Mouse (Mus musculus) CD4-positive, CD25-positive, alpha-beta regulatory T cell, adult 2 months (primary cell): ENCODE measurements around the gene Rprd1b.

ENCODE experiments used
- DNase-seq: peaks from one replicate; pipeline ENCODE4 v3.0.0-alpha.2; 2012; ENCODE audit warnings: low read depth, low spot score

Gene Rprd1b

GRCm38 (mm10) chr2:158145528-158146065 is 117.3 kb downstream of the Rprd1b start:
- DNase-seq = no peak

GRCm38 (mm10) chr2:158146223-158146622 is 117.9 kb downstream of the Rprd1b start, which contains the start of gene Tgm2:
Gene Tgm2, minus strand, starts transcription at chr2:158146436.
- peak; percentile 91 for DNase-seq

GRCm38 (mm10) chr2:158146971-158147370 is 118.7 kb downstream of the Rprd1b start:
- DNase-seq = no peak

- DNase-seq = no peak
These were observed 122.8 kb downstream of the Rprd1b start for GRCm38 (mm10) chr2:158151077-158151476.

GRCm38 (mm10) chr2:158152685-158153309 is 124.5 kb downstream of the Rprd1b start:
- no peak for DNase-seq

GRCm38 (mm10) chr2:158153728-158154343 is 125.5 kb downstream of the Rprd1b start:
- peak; percentile 72 for DNase-seq

- DNase-seq = no peak
These were observed 126.3 kb downstream of the Rprd1b start for GRCm38 (mm10) chr2:158154641-158155040.

GRCm38 (mm10) chr2:158155101-158155500 is 126.8 kb downstream of the Rprd1b start:
- DNase-seq = no peak

- no peak for DNase-seq
These were observed 127.3 kb downstream of the Rprd1b start for GRCm38 (mm10) chr2:158155615-158156014.

- DNase-seq = no peak
These were observed 128.2 kb downstream of the Rprd1b start for GRCm38 (mm10) chr2:158156487-158156886.

GRCm38 (mm10) chr2:158157654-158158053 is 129.4 kb downstream of the Rprd1b start:
- DNase-seq = no peak

- peak; percentile 66 for DNase-seq
These were observed 131.3 kb downstream of the Rprd1b start for GRCm38 (mm10) chr2:158159376-158160235.

- peak; percentile 48 for DNase-seq
These were observed 133.5 kb downstream of the Rprd1b start for GRCm38 (mm10) chr2:158161761-158162160.

GRCm38 (mm10) chr2:158163034-158163433 is 134.7 kb downstream of the Rprd1b start:
- DNase-seq = peak; percentile 35

- DNase-seq = no peak
These were observed 137.5 kb downstream of the Rprd1b start for GRCm38 (mm10) chr2:158165776-158166175.

- DNase-seq = peak; percentile 82
These were observed 138.3 kb downstream of the Rprd1b start for GRCm38 (mm10) chr2:158166628-158167027.

GRCm38 (mm10) chr2:158167496-158168205 is 139.4 kb downstream of the Rprd1b start:
- DNase-seq = no peak

- DNase-seq = no peak
These were observed 140.5 kb downstream of the Rprd1b start for GRCm38 (mm10) chr2:158168741-158169211.

GRCm38 (mm10) chr2:158169351-158169750 is 141.1 kb downstream of the Rprd1b start:
- DNase-seq = no peak

GRCm38 (mm10) chr2:158169771-158170170 is 141.5 kb downstream of the Rprd1b start:
- no peak for DNase-seq

GRCm38 (mm10) chr2:158170394-158170793 is 142.1 kb downstream of the Rprd1b start:
- no peak for DNase-seq
